Mouse (Mus musculus): ENCODE measurements around the gene Tas2r121.
"Not testable (repeated sequence)": the region's sequence is repeated elsewhere in the genome, so short reads cannot be mapped to it uniquely, and the experiment has no call there.

The Tas2r121 gene

DNA sequence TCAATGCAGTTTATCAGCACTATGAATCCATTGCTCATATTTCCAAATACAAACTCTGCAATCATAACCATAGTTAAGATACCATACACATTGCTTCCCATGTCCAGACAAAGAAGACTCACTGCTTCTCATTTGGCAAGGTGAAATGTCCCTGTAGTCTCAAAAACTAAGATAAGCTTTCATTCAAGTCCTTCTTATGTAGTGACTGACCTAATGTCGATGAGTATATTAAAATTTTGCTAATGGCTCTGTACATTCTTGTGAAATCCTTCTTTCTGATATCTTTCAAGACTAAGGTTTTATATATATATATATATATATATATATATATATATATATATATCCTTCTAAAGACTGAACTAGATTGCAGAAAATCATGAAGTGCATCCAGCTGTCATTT lies at the start of gene Tas2r121:
Tas2r121 (minus strand) TSS at position 101 of the 400 bp plus-strand sequence.
- no peak for DNase-seq (ENCODE audit: low read depth, low spot score)

DNA sequence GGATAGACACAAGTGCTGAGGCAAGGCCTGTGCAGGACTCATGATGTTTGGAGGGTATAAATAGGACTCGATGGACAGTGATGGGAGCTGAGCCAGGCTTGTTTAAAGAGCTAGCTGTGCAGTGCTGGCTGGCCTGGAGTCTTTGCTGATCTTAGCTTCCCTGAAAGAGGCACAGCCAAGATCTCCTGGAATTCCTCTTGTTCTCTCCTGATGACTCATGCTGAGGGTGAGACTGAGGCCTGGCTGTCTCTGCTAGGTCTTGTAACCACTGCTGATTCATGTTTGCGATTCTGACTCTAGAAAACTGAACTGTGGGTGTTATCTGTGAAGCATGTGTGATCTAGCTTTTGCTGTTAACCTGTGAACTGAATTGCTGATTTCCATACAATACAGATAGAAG lies 49.4 kb upstream of the Tas2r121 start:
- no peak for DNase-seq (ENCODE audit: low read depth, low spot score)

DNA sequence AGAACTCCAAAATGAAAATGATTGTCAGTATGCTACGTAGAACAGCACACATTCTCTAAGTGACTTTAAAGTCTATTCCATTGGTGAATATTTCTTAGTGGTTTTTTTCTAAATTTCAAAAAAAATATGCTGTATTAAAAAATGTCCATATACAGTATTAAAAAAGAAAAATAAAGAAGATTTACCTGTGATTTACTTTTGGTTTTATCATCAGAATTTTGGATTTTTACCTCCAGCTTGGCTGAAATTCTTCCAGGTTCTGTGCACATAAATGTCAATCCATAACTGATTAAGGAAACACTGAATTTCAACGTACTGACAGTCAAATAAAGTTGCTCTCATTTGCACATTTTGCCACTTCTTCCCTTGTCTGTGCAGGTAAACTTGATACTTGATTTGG lies 37.1 kb upstream of the Tas2r121 start, which contains the start of gene Tas2r115:
Tas2r115 (minus strand) TSS at position 101 of the 400 bp plus-strand sequence.
- no peak for DNase-seq (ENCODE audit: low read depth, low spot score)

DNA sequence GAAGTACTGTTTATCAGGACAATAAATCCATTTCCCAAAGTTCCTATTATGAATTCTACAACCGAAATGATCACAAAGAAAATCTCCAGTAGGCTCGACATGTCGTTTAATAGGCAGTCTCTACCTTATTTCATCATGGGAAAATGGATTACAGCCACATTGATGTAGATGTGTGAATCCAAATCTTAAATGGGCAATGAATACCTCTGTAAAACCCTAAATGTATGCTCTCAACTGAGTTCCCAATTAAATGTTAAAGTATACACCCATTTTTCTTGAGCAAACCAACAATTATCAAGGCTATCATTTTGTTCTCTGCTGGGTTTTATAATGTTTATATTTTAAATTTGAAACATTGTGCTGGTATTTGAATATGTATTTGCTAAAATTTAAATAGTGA lies 11.0 kb upstream of the Tas2r121 start, which contains the start of gene Tas2r122:
Tas2r122 (minus strand) TSS at position 101 of the 400 bp plus-strand sequence.
- no peak for DNase-seq (ENCODE audit: low read depth, low spot score)

DNA sequence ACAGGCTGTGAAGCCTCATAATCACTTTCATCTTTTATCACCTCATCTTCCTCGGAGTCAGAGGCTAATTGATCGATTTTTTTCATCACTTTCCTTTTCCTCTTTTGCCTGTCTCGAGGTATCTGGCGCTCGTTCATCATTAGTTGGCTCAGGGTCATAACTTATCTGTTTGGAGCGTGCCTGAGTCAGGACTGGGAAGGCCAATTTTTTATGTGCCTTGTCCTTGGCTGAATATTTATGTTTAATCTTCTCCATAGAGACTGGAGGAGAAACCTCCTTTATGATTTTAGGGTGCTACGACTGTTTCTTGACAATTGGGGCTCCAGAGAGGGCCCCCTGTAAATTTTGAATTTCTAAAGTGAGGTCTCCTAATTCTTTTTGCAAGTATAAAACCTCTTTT lies 9.2 kb downstream of the Tas2r121 start:
- not testable (repeated sequence) for DNase-seq (ENCODE audit: low read depth, low spot score)

DNA sequence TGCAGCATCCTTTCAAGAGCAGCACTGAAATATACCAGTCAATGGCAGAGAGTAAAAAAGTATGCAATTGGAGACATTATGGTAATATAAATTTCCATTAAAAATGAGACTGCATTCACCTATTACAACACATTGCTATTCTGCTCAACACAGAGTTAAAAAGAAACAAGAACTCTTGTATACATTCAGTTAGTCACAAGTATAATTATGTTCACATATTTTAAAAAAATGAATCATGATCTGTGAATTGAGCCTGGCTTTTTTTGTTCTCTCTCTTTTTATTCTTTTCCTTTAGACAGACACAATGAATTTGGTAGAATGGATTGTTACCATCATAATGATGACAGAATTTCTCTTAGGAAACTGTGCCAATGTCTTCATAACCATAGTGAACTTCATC lies 44.2 kb downstream of the Tas2r121 start, which contains the start of gene Tas2r120:
Tas2r120 (plus strand) TSS at position 301 of the 400 bp plus-strand sequence.
- no peak for DNase-seq (ENCODE audit: low read depth, low spot score)

DNA sequence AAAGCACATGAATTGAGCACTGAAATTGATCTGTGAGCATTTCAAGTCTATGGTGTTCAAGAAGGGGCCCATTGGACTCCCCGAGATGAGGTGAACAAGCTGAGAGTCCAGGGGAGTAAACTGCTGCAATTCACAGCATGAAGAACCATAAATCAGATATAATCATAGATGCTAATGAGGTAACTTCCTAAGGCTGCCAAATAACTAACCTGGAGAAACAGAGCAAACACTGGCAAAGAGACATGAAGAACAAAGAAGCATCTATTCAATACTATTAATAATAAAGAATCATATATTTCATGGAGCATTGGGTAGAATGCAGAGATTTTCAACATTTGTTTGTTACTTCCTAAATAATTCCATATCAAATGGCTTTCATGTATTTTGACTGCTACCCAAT lies 49.4 kb downstream of the Tas2r121 start, which contains the start of gene A630073D07Rik:
A630073D07Rik (minus strand) TSS at position 101 of the 400 bp plus-strand sequence.
- no peak for DNase-seq (ENCODE audit: low read depth, low spot score)
